In genomic region chr11:75116379-75116778, GRCm38 (mm10) we compare ENCODE assay signal across 13 mouse cellular contexts.
"Had no signal": no experiment of that assay in that cellular context is flagged by ENCODE, and none has a peak within 500 bp of the region (broad histone marks: within the 10 kb centered on the region; RNA-seq: fewer than 3 reads in every experiment).

No protein-coding gene starts in this region.

- ATAC-seq: liver, embryonic 12.5 days; midbrain, embryonic 13.5 days; midbrain, embryonic 16.5 days had no signal

- DNase-seq: kidney, adult 11 months; kidney, adult 8-10 months; kidney, postnatal 14 days; kidney, postnatal 4 days; liver; lung, adult 18-20 months; lung, postnatal 10 days; lung, postnatal 36 days; thymus, adult 18-20 months; thymus, postnatal 36 days had no signal
